Mouse (Mus musculus) frontal cortex, postnatal 10 days (tissue): ENCODE results near the gene Serinc4.

Experiments used
- DNase-seq, 2 experiments: peaks; one replicate each; pipeline ENCODE4 v3.0.0; 2022; ENCODE audit warnings: low spot score in 2 of 2, mixed read lengths in 1 of 2

Serinc4 gene

DNA sequence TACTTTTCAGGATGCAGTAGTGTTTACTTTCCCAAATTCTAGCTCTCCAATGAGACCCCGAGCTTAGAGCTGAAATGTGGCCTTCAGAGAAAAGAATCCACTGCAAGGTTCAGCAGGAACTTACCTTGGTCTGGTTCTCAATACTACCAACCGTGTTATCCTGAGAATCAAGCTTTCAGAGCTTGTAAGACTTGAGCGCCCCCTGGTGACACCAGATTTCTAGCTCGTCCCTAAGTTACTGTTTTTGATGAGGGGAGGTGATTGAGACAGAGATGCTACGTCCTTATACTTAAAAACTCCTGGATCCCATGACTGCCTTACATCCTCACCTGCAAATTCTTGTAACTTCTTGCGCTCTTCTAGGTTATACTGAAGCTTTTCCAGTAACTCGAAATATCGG lies 60.0 kb downstream of the Serinc4 start:
- DNase-seq: peak; percentile 39 to 75
